Mouse (Mus musculus): ENCODE data around the gene Wrap53. TPM values are rescaled to one million over a fixed set of nuclear protein-coding genes. Genes with fewer than 3 reads are reported as not detected.
A peak's percentile ranks its signal among the peaks of the same experiment; 100 is the strongest.
"Not testable (repeated sequence)": the region's sequence is repeated elsewhere in the genome, so short reads cannot be mapped to it uniquely, and the experiment has no call there.

The Wrap53 gene
- polyA plus RNA-seq, 1 experiment from 2014 or later: 13.8 TPM

GRCm38 (mm10) chr11:69621571-69622268 is 41.7 kb upstream of the Wrap53 start, which contains the start of gene Sat2:
Sat2 (plus strand) TSS chr11:69622024.
- peak; percentile 87 for ATAC-seq
- Histone ChIP-seq H3K4me1 (ENCODE audit: insufficient read depth, low read depth, low read length) (no peaks in the 10 kb centered on the region), H3K4me3 (ENCODE audit: low read depth, low read length) (peak within 1 kb of the TSS; percentile 46), H3K4me2 (replicated peaks; ENCODE audit: low read depth, low read length) (peak within 1 kb of the TSS; percentile 56), H3K27ac (ENCODE audit: low read length) (peak within 1 kb of the TSS; percentile 43), H3K9ac (replicated peaks; ENCODE audit: low read depth) (peak within 1 kb of the TSS; percentile 54), H3K36me3 (ENCODE audit: insufficient read depth, low read length) (no peaks in the 10 kb centered on the region), H3K27me3 (replicated peaks; ENCODE audit: insufficient read depth, low read length) (no peaks in the 10 kb centered on the region), H3K9me3 (ENCODE audit: low read length) (no peaks in the 10 kb centered on the region)
- peak; percentile 86 for DNase-seq (ENCODE audit: low spot score)
- TF ChIP-seq EP300 (IDR thresholded peaks at IDR 0.05): no peak
- TF ChIP-seq CTCF (IDR thresholded peaks at IDR 0.05): no peak
- 2% methylated on average over 20 of the region's 20 CpGs for WGBS

GRCm38 (mm10) chr11:69620394-69621081 is 40.5 kb upstream of the Wrap53 start:
- H3K9me3 ChIP-seq (ENCODE audit: low read length): no peaks in the 10 kb centered on the region
- TF ChIP-seq EP300 (IDR thresholded peaks at IDR 0.05) (no peak), CTCF (IDR thresholded peaks at IDR 0.05) (no peak)
- H3K27ac ChIP-seq (ENCODE audit: low read length): no peak overlapping the region
- H3K36me3 ChIP-seq (ENCODE audit: insufficient read depth, low read length): no peaks in the 10 kb centered on the region
- H3K4me3 ChIP-seq (ENCODE audit: low read depth, low read length): no peak overlapping the region
- 60% methylated on average over 7 of the region's 7 CpGs for WGBS
- H3K4me2 ChIP-seq (replicated peaks; ENCODE audit: low read depth, low read length): no peak overlapping the region
- H3K9ac ChIP-seq (replicated peaks; ENCODE audit: low read depth): no peak overlapping the region
- no peak for ATAC-seq
- no peaks in the 10 kb centered on the region for H3K4me1 ChIP-seq (ENCODE audit: insufficient read depth, low read depth, low read length)
- H3K27me3 ChIP-seq (replicated peaks; ENCODE audit: insufficient read depth, low read length): no peaks in the 10 kb centered on the region
- no peak for DNase-seq (ENCODE audit: low spot score)

GRCm38 (mm10) chr11:69617805-69618204 is 37.8 kb upstream of the Wrap53 start, which contains the start of gene Shbg:
Shbg (minus strand) TSS chr11:69617905.
- Histone ChIP-seq H3K4me2 (replicated peaks; ENCODE audit: low read depth, low read length) (no peak within 1 kb of the TSS), H3K4me3 (ENCODE audit: low read depth, low read length) (no peak within 1 kb of the TSS), H3K9ac (replicated peaks; ENCODE audit: low read depth) (no peak within 1 kb of the TSS), H3K4me1 (ENCODE audit: insufficient read depth, low read depth, low read length) (peaks cover 4% of the 10 kb centered on the region; the same call in 1 of the 2 replicates), H3K36me3 (ENCODE audit: insufficient read depth, low read length) (no peaks in the 10 kb centered on the region), H3K9me3 (ENCODE audit: low read length) (no peaks in the 10 kb centered on the region), H3K27ac (ENCODE audit: low read length) (no peak within 1 kb of the TSS), H3K27me3 (replicated peaks; ENCODE audit: insufficient read depth, low read length) (no peaks in the 10 kb centered on the region)
- ATAC-seq (no peak), DNase-seq (ENCODE audit: low spot score) (no peak)
- TF ChIP-seq CTCF (IDR thresholded peaks at IDR 0.05) (no peak), EP300 (IDR thresholded peaks at IDR 0.05) (no peak)
- WGBS: 64% methylated on average over 5 of the region's 5 CpGs

GRCm38 (mm10) chr11:69616781-69617180 is 36.7 kb upstream of the Wrap53 start:
- Histone ChIP-seq H3K27me3 (replicated peaks; ENCODE audit: insufficient read depth, low read length) (no peaks in the 10 kb centered on the region), H3K36me3 (ENCODE audit: insufficient read depth, low read length) (no peaks in the 10 kb centered on the region), H3K27ac (ENCODE audit: low read length) (no peak overlapping the region), H3K4me3 (ENCODE audit: low read depth, low read length) (no peak overlapping the region), H3K9me3 (ENCODE audit: low read length) (no peaks in the 10 kb centered on the region), H3K4me1 (ENCODE audit: insufficient read depth, low read depth, low read length) (peaks cover 4% of the 10 kb centered on the region; the same call in 1 of the 2 replicates), H3K4me2 (replicated peaks; ENCODE audit: low read depth, low read length) (no peak overlapping the region), H3K9ac (replicated peaks; ENCODE audit: low read depth) (no peak overlapping the region)
- no peak for ATAC-seq
- 44% methylated on average over 10 of the region's 10 CpGs for WGBS
- TF ChIP-seq CTCF (IDR thresholded peaks at IDR 0.05) (no peak), EP300 (IDR thresholded peaks at IDR 0.05) (no peak)
- DNase-seq (ENCODE audit: low spot score): no peak

GRCm38 (mm10) chr11:69614257-69614588 is 34.2 kb upstream of the Wrap53 start:
- not testable (repeated sequence) for H3K4me1 ChIP-seq (ENCODE audit: insufficient read depth, low read depth, low read length); H3K36me3 ChIP-seq (ENCODE audit: insufficient read depth, low read length); H3K9me3 ChIP-seq (ENCODE audit: low read length); H3K9ac ChIP-seq (replicated peaks; ENCODE audit: low read depth); H3K27me3 ChIP-seq (replicated peaks; ENCODE audit: insufficient read depth, low read length); DNase-seq (ENCODE audit: low spot score); ATAC-seq; H3K4me3 ChIP-seq (ENCODE audit: low read depth, low read length); H3K27ac ChIP-seq (ENCODE audit: low read length)
- peak overlapping the region; percentile 36; the same call in 1 of the 2 replicates for H3K4me2 ChIP-seq (replicated peaks; ENCODE audit: low read depth, low read length)
- WGBS: 43% methylated on average over 11 of the region's 11 CpGs

GRCm38 (mm10) chr11:69613553-69614256 is 33.6 kb upstream of the Wrap53 start:
- ATAC-seq (peak; percentile 84), DNase-seq (ENCODE audit: low spot score) (peak; percentile 94)
- Histone ChIP-seq H3K4me1 (ENCODE audit: insufficient read depth, low read depth, low read length) (peaks cover 4% of the 10 kb centered on the region; the same call in 1 of the 2 replicates), H3K27ac (ENCODE audit: low read length) (no peak overlapping the region), H3K36me3 (ENCODE audit: insufficient read depth, low read length) (no peaks in the 10 kb centered on the region), H3K9me3 (ENCODE audit: low read length) (no peaks in the 10 kb centered on the region), H3K4me3 (ENCODE audit: low read depth, low read length) (no peak overlapping the region), H3K9ac (replicated peaks; ENCODE audit: low read depth) (0 out of 2 replicates have a peak overlapping the region, but pooled peaks have one; percentile 16), H3K4me2 (replicated peaks; ENCODE audit: low read depth, low read length) (peak overlapping the region; percentile 36), H3K27me3 (replicated peaks; ENCODE audit: insufficient read depth, low read length) (no peaks in the 10 kb centered on the region)
- TF ChIP-seq EP300 (IDR thresholded peaks at IDR 0.05) (no peak), CTCF (IDR thresholded peaks at IDR 0.05) (peak; percentile 86)
- WGBS: 10% methylated on average over 18 of the region's 19 CpGs

Data from lung, postnatal 0 days (tissue).